Mouse (Mus musculus): ENCODE measurements around the gene 2810004N23Rik. TPM values are rescaled to one million over a fixed set of nuclear protein-coding genes. Genes with fewer than 3 reads are reported as not detected.
A peak's percentile ranks its signal among the peaks of the same experiment; 100 is the strongest.

Gene 2810004N23Rik
- polyA plus RNA-seq, 1 experiment, result 27.1 TPM

GRCm38 (mm10) chr8:124827387-124827786 lies 35.5 kb downstream of the 2810004N23Rik start:
- Histone ChIP-seq H3K27me3 (ENCODE audit: control insufficient read depth, insufficient read depth, insufficient read length) (peaks cover 10% of the 10 kb centered on the region), H3K4me3 (no peak overlapping the region), H3K4me2 (ENCODE audit: low read depth) (peak overlapping the region; percentile 99), H3K36me3 (ENCODE audit: control insufficient read depth, insufficient read depth) (no peaks in the 10 kb centered on the region), H3K79me2 (ENCODE audit: control insufficient read depth, insufficient read depth) (no peaks in the 10 kb centered on the region), H3ac (ENCODE audit: control insufficient read depth, insufficient read length) (no peak overlapping the region)
- TF ChIP-seq MYOD1 (IDR thresholded peaks at IDR 0.05; ENCODE audit: control insufficient read depth in 1 of 3, insufficient read length in 2 of 3, low read depth in 2 of 3) (no peak), REST (IDR thresholded peaks at IDR 0.05; ENCODE audit: insufficient read depth, insufficient read length) (no peak), E2F4 (IDR thresholded peaks at IDR 0.05; ENCODE audit: insufficient read depth) (no peak), MAX (IDR thresholded peaks at IDR 0.05; ENCODE audit: low read depth) (no peak), CEBPB (IDR thresholded peaks at IDR 0.05; ENCODE audit: insufficient read depth, poor library complexity, severe bottlenecking) (no peak), TCF3 (IDR thresholded peaks at IDR 0.05; ENCODE audit: insufficient read length, low read depth) (no peak), SRF (IDR thresholded peaks at IDR 0.05; ENCODE audit: control insufficient read depth, insufficient read length, low read depth) (no peak), USF1 (IDR thresholded peaks at IDR 0.05; ENCODE audit: low read depth) (no peak), POLR2A (IDR thresholded peaks at IDR 0.05; ENCODE audit: insufficient read length, low read depth) (no peak), POLR2AphosphoS2 (IDR thresholded peaks at IDR 0.05; ENCODE audit: insufficient read length, low read depth) (no peak), MYOG (IDR thresholded peaks at IDR 0.05; ENCODE audit: control insufficient read depth in 1 of 3, insufficient read depth in 1 of 3, insufficient read length in 2 of 3, low read depth in 2 of 3) (no peak), TCF12 (IDR thresholded peaks at IDR 0.05; ENCODE audit: insufficient read depth, poor library complexity, severe bottlenecking) (no peak)

- no peak for TF ChIP-seq POLR2A (IDR thresholded peaks at IDR 0.05; ENCODE audit: insufficient read length, low read depth)
- no peak for TF ChIP-seq TCF12 (IDR thresholded peaks at IDR 0.05; ENCODE audit: insufficient read depth, poor library complexity, severe bottlenecking)
- TF ChIP-seq TCF3 (IDR thresholded peaks at IDR 0.05; ENCODE audit: insufficient read length, low read depth), result no peak
- peak in 1 of 3 experiments; percentile 13 for TF ChIP-seq MYOG (IDR thresholded peaks at IDR 0.05; ENCODE audit: control insufficient read depth in 1 of 3, insufficient read depth in 1 of 3, insufficient read length in 2 of 3, low read depth in 2 of 3)
- TF ChIP-seq CEBPB (IDR thresholded peaks at IDR 0.05; ENCODE audit: insufficient read depth, poor library complexity, severe bottlenecking), result peak; percentile 67
- TF ChIP-seq E2F4 (IDR thresholded peaks at IDR 0.05; ENCODE audit: insufficient read depth), result no peak
- TF ChIP-seq USF1 (IDR thresholded peaks at IDR 0.05; ENCODE audit: low read depth), result no peak
- TF ChIP-seq POLR2AphosphoS2 (IDR thresholded peaks at IDR 0.05; ENCODE audit: insufficient read length, low read depth), result no peak
- no peak for TF ChIP-seq MAX (IDR thresholded peaks at IDR 0.05; ENCODE audit: low read depth)
- no peak for TF ChIP-seq SRF (IDR thresholded peaks at IDR 0.05; ENCODE audit: control insufficient read depth, insufficient read length, low read depth)
Measured at GRCm38 (mm10) chr8:124826658-124827057, 36.3 kb downstream of the 2810004N23Rik start.

DNA sequence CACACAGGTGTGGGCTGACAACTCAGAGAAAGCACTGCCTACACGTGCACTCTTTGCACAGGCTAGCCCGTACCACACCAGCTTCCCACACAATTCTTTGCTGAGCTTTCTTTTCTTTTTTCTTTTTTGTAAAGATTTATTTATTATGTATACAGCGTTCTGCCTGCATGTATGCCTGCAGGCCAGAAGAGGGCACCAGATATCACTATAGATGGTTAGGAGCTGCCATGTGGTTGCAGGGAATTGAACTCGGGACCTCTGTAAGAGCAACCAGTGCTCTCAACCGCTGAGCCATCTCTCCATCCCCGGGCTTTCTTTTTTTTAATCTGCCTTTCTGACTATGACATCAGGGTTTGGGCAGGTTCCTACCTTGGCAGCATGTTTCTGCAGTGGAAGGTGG lies 39.4 kb downstream of the 2810004N23Rik start:
- no peak overlapping the region for H3ac ChIP-seq (ENCODE audit: control insufficient read depth, insufficient read length)
- TF ChIP-seq CEBPB (IDR thresholded peaks at IDR 0.05; ENCODE audit: insufficient read depth, poor library complexity, severe bottlenecking) (no peak), MYOD1 (IDR thresholded peaks at IDR 0.05; ENCODE audit: control insufficient read depth in 1 of 3, insufficient read length in 2 of 3, low read depth in 2 of 3) (no peak), TCF3 (IDR thresholded peaks at IDR 0.05; ENCODE audit: insufficient read length, low read depth) (no peak), MYOG (IDR thresholded peaks at IDR 0.05; ENCODE audit: control insufficient read depth in 1 of 3, insufficient read depth in 1 of 3, insufficient read length in 2 of 3, low read depth in 2 of 3) (no peak), POLR2A (IDR thresholded peaks at IDR 0.05; ENCODE audit: insufficient read length, low read depth) (no peak)
- H3K4me3 ChIP-seq, result no peak overlapping the region
- H3K4me2 ChIP-seq (ENCODE audit: low read depth), result no peak overlapping the region
- no peaks in the 10 kb centered on the region for H3K36me3 ChIP-seq (ENCODE audit: control insufficient read depth, insufficient read depth)
- peaks cover 25% of the 10 kb centered on the region for H3K27me3 ChIP-seq (ENCODE audit: control insufficient read depth, insufficient read depth, insufficient read length)
- no peaks in the 10 kb centered on the region for H3K79me2 ChIP-seq (ENCODE audit: control insufficient read depth, insufficient read depth)

More at GRCm38 (mm10) chr8:124826658-124827057, 36.3 kb downstream of the 2810004N23Rik start:
- H3K4me3 ChIP-seq, result peak overlapping the region; percentile 4
- no peaks in the 10 kb centered on the region for H3K79me2 ChIP-seq (ENCODE audit: control insufficient read depth, insufficient read depth)
- no peak overlapping the region for H3ac ChIP-seq (ENCODE audit: control insufficient read depth, insufficient read length)
- H3K36me3 ChIP-seq (ENCODE audit: control insufficient read depth, insufficient read depth), result no peaks in the 10 kb centered on the region
- H3K4me2 ChIP-seq (ENCODE audit: low read depth), result peak overlapping the region; percentile 99
- H3K27me3 ChIP-seq (ENCODE audit: control insufficient read depth, insufficient read depth, insufficient read length), result peaks cover 14% of the 10 kb centered on the region

DNA sequence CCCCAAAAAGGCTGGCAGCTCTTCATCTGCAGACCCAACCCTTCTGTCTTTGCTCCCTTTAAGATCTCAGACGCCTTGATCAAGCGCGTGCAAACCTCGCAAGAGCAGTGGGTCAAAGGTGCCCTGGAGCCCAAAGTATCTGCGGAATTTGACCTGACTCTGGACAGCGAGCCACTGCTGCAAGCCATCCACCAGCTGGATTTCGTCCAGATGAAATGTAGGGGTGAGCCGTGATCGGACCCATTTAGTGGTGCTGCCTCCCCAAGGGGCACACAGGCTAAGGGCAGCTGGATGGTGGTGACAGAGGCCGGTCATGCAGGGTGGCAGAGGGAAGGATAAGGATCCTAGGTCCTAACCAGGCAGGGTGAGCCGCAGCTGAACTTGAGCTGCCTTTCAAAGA lies 42.8 kb downstream of the 2810004N23Rik start:
- no peak overlapping the region for H3K4me2 ChIP-seq (ENCODE audit: low read depth)
- no peaks in the 10 kb centered on the region for H3K36me3 ChIP-seq (ENCODE audit: control insufficient read depth, insufficient read depth)

More for the DNA sequence above, 42.8 kb downstream of the 2810004N23Rik start:
- Histone ChIP-seq H3K27me3 (ENCODE audit: control insufficient read depth, insufficient read depth, insufficient read length) (peaks cover 31% of the 10 kb centered on the region), H3K4me3 (no peak overlapping the region), H3ac (ENCODE audit: control insufficient read depth, insufficient read length) (no peak overlapping the region), H3K79me2 (ENCODE audit: control insufficient read depth, insufficient read depth) (no peaks in the 10 kb centered on the region)
- TF ChIP-seq REST (IDR thresholded peaks at IDR 0.05; ENCODE audit: insufficient read depth, insufficient read length) (no peak), CEBPB (IDR thresholded peaks at IDR 0.05; ENCODE audit: insufficient read depth, poor library complexity, severe bottlenecking) (no peak), MYOG (IDR thresholded peaks at IDR 0.05; ENCODE audit: control insufficient read depth in 1 of 3, insufficient read depth in 1 of 3, insufficient read length in 2 of 3, low read depth in 2 of 3) (no peak), SRF (IDR thresholded peaks at IDR 0.05; ENCODE audit: control insufficient read depth, insufficient read length, low read depth) (no peak), TCF3 (IDR thresholded peaks at IDR 0.05; ENCODE audit: insufficient read length, low read depth) (no peak), MAX (IDR thresholded peaks at IDR 0.05; ENCODE audit: low read depth) (no peak), TCF12 (IDR thresholded peaks at IDR 0.05; ENCODE audit: insufficient read depth, poor library complexity, severe bottlenecking) (no peak), USF1 (IDR thresholded peaks at IDR 0.05; ENCODE audit: low read depth) (no peak), MYOD1 (IDR thresholded peaks at IDR 0.05; ENCODE audit: control insufficient read depth in 1 of 3, insufficient read length in 2 of 3, low read depth in 2 of 3) (no peak), E2F4 (IDR thresholded peaks at IDR 0.05; ENCODE audit: insufficient read depth) (no peak), POLR2A (IDR thresholded peaks at IDR 0.05; ENCODE audit: insufficient read length, low read depth) (no peak), POLR2AphosphoS2 (IDR thresholded peaks at IDR 0.05; ENCODE audit: insufficient read length, low read depth) (no peak)

Data from myocyte (in vitro differentiated cells).